Mouse (Mus musculus) liver, adult 2 months (tissue): ENCODE data around the gene Bud31.

Experiments used
- CTCF ChIP-seq: fragments of 200-500 bp; IDR thresholded peaks from 2 replicates; pipeline ENCODE4 v1.5.1; 2011; ENCODE audit warnings: low read depth, low read length, control low read depth
- POLR2A ChIP-seq: fragments of 200-500 bp; IDR thresholded peaks from 2 replicates; pipeline ENCODE4 v1.6.1; 2011; ENCODE audit warnings: low read length, control low read depth; ENCODE audit not compliant: insufficient read depth; ENCODE audit errors: extremely low read depth

DNA sequence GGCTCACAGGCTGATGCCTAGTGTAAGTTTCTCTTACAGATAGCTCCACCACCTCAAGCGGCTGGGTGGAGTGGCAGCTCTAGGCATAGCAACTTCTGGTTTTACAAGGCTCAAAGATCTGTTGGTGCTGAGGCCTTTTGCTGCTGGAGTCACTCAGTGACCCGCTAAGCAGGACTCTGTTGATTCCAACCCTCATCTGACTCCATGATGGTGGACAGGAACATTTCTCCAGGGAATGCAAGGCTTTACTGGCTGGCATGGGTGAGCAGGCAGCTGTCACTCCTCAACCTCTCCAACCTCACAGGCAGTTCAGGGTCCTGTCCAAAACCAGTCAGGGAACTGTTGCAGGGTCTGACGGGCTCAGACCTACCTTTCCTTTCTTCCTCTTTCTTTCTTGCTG lies 9.2 kb upstream of the Bud31 start:
- TF ChIP-seq POLR2A (no peak), CTCF (no peak)
